Mouse (Mus musculus): ENCODE measurements around the gene Psapl1. TPM values are rescaled to one million over a fixed set of nuclear protein-coding genes. Genes with fewer than 3 reads are reported as not detected.

Psapl1 gene
- 0.21 TPM in 1 of 2 replicates, not detected in the other for polyA plus RNA-seq (2014; fragmentation: Nextera tagmentation; extraction: Ambion mirVana)

GRCm38 (mm10) chr5:36203916-36204315 lies at the start of gene Psapl1:
Gene Psapl1 (plus strand): TSS chr5:36204021.
- no peak for ATAC-seq (replicated peaks; ENCODE audit: insufficient number of reproducible peaks, low FRiP score, low TSS enrichment)

DNA sequence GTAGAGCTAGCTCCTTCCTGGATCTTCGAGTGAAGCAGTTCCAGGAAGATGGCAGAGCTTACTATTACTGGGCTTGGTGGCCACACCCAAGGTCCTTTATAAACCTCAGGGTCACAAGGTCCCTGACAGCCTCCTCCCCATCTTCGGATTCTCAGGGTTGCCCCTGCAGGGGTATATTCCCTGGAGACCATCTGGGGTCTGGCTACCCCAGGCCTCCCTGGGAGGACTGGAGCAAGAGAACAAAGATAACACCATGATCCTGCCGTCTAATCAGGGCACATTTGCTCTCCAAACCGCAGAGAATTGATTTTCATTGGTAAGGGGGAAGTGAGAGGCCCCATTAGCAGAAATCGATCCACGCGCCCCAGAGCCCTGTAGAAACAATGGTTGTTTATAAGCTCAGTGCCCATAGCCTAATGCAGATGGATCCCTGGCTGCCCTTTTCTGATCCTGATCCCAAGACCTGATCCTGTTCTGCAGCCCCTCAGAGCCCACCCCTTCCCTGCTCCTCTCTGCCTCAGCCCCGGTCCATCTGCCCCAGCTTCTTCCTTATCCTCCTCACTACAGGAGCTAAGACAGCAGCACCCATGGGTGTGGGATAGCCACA lies 48.8 kb upstream of the Psapl1 start:
- Histone ChIP-seq H3K27ac (ENCODE audit: low read depth, low read length) (no peak overlapping the region), H3K9ac (ENCODE audit: low read depth, low read length) (no peak overlapping the region), H3K4me2 (no peak overlapping the region), H3K9me3 (replicated peaks; ENCODE audit: control insufficient read depth, low read length) (no peaks in the 10 kb centered on the region), H3K27me3 (ENCODE audit: control insufficient read depth, insufficient read depth, low read length) (no peaks in the 10 kb centered on the region), H3K36me3 (ENCODE audit: control insufficient read depth, insufficient read depth, low read length) (no peaks in the 10 kb centered on the region), H3K4me1 (ENCODE audit: control insufficient read depth, insufficient read depth, low read length) (no peaks in the 10 kb centered on the region), H3K4me3 (ENCODE audit: low read depth, low read length) (no peak overlapping the region)
- no peak for ATAC-seq (replicated peaks; ENCODE audit: insufficient number of reproducible peaks, low FRiP score, low TSS enrichment)
- 45% methylated on average over 8 of the region's 8 CpGs for WGBS (ENCODE audit: insufficient replicate concordance)

More at GRCm38 (mm10) chr5:36203916-36204315, at the start of gene Psapl1:
- Histone ChIP-seq H3K4me3 (ENCODE audit: low read depth, low read length) (no peak within 1 kb of the TSS), H3K4me1 (ENCODE audit: control insufficient read depth, insufficient read depth, low read length) (no peaks in the 10 kb centered on the region), H3K36me3 (ENCODE audit: control insufficient read depth, insufficient read depth, low read length) (no peaks in the 10 kb centered on the region), H3K9me3 (replicated peaks; ENCODE audit: control insufficient read depth, low read length) (no peaks in the 10 kb centered on the region), H3K27me3 (ENCODE audit: control insufficient read depth, insufficient read depth, low read length) (no peaks in the 10 kb centered on the region), H3K9ac (ENCODE audit: low read depth, low read length) (no peak within 1 kb of the TSS), H3K4me2 (no peak within 1 kb of the TSS), H3K27ac (ENCODE audit: low read depth, low read length) (no peak within 1 kb of the TSS)
- 89% methylated on average over 10 of the region's 10 CpGs for WGBS (ENCODE audit: insufficient replicate concordance)

DNA sequence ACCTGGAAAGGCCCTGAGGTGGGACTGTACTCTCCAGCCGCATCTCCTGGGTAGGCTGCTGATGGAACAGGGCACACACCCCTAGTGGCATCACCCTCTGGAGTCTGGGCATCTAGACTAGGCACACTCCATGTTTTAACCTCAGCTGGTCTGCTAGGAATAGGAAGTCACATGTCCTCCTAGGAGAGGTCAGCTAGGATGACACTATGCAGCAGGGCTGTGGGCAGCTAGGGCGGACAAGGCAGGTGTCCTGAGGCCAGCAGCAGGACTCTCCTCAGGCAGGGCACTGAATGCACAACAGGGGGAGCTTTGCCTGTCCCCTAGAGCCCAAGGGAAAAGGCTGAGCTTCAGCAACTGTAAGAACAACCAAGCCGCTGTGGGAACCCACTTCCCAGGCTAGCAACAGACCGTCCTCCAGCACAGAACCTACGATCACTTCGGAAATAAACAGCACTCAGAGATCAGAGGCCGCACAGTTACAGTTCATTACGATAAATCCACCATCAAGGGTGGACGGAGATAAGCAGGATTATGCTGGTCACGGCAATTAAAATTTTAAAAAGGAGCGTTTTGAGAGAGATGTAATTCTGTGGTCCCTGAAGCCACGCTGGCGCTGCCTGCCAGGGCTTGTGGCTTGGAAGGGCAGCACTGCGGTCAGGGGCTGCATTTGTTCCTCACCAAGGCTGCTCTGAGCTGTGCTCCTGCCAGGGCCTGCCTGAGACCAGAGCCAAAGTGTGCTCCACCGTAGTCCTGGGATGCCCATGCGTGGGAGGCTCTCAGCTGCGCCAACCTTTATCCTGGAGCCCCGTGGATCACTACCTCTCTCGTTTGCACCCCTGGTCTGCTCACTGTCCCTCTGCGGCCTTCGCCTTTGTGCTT lies 38.2 kb upstream of the Psapl1 start:
- no peaks in the 10 kb centered on the region for H3K27me3 ChIP-seq (ENCODE audit: control insufficient read depth, insufficient read depth, low read length)
- no peak overlapping the region for H3K27ac ChIP-seq (ENCODE audit: low read depth, low read length)
- ATAC-seq (replicated peaks; ENCODE audit: insufficient number of reproducible peaks, low FRiP score, low TSS enrichment), result no peak
- no peak overlapping the region for H3K4me3 ChIP-seq (ENCODE audit: low read depth, low read length)
- H3K4me2 ChIP-seq, result no peak overlapping the region
- WGBS (ENCODE audit: insufficient replicate concordance), result 80% methylated on average over 21 of the region's 21 CpGs
- H3K9me3 ChIP-seq (replicated peaks; ENCODE audit: control insufficient read depth, low read length), result no peaks in the 10 kb centered on the region
- H3K9ac ChIP-seq (ENCODE audit: low read depth, low read length), result no peak overlapping the region
- no peaks in the 10 kb centered on the region for H3K36me3 ChIP-seq (ENCODE audit: control insufficient read depth, insufficient read depth, low read length)
- no peaks in the 10 kb centered on the region for H3K4me1 ChIP-seq (ENCODE audit: control insufficient read depth, insufficient read depth, low read length)

DNA sequence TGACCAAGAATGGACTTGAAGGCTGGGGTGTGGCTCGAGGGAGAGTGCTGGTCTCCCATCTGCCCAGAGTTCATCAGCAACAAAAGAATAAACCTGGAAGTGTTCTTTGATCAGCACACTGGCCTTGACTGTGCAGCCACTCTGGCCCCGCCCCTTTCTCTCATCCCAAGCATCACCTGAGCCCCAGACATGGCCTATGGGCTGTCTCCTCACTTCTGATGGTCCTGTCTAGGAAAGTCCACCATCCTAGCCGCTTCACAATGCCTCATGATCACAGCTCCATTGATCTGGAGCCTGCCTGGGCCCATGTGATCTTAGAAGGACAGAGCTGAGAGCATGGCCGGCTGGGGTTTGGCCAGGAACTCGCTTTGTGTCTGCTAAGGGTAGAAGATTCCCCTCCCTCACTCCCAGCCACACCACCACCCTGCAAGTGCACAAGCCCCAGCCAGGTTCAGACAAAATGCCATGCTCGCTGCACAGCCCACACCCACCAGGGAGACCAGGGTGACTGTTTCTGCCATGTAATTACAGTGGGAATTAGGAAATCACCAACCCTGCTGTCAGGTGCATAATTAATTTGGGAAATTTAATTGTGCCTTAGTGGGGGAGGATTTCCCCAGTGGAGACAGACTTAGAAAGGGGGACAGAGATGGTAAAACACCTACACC lies 37.3 kb upstream of the Psapl1 start:
- H3K4me3 ChIP-seq (ENCODE audit: low read depth, low read length), result no peak overlapping the region
- 74% methylated on average over 6 of the region's 6 CpGs for WGBS (ENCODE audit: insufficient replicate concordance)
- no peak overlapping the region for H3K9ac ChIP-seq (ENCODE audit: low read depth, low read length)
- H3K36me3 ChIP-seq (ENCODE audit: control insufficient read depth, insufficient read depth, low read length), result no peaks in the 10 kb centered on the region
- H3K27me3 ChIP-seq (ENCODE audit: control insufficient read depth, insufficient read depth, low read length), result no peaks in the 10 kb centered on the region
- no peak for ATAC-seq (replicated peaks; ENCODE audit: insufficient number of reproducible peaks, low FRiP score, low TSS enrichment)
- H3K4me2 ChIP-seq, result no peak overlapping the region
- no peaks in the 10 kb centered on the region for H3K9me3 ChIP-seq (replicated peaks; ENCODE audit: control insufficient read depth, low read length)
- no peak overlapping the region for H3K27ac ChIP-seq (ENCODE audit: low read depth, low read length)
- H3K4me1 ChIP-seq (ENCODE audit: control insufficient read depth, insufficient read depth, low read length), result no peaks in the 10 kb centered on the region

DNA sequence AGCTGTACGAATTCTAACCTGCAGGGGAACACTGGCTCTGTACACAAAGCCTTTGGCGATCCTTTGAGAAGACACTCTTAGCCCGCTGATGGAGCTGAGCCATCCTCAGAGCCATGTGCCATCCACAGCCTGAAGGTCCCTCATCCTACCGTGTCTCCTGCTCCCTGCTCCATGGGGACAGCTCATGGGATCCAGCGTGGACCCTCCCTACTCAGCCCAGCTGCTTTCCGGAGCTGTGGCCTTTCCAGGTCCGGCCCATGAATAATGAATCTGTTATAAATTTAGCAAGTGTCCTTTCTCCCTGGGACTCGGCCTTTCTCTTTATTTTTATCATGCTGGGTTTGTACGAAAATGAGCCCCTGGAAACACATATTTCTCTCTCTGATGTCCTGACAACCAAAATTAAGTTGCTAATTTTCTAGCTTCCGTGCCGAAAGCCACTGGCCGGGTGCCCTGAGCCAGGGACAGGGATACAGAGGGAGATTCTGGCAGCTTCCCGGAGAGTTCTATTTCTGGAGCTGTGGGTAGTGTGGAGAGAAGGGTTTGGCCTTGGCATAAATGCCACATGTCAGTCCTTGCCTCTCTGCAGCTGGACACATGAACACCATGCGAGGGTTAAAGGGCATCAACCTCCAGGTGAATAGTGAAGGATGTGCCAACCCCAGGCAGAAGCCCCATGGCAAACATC lies 34.7 kb upstream of the Psapl1 start:
- no peaks in the 10 kb centered on the region for H3K27me3 ChIP-seq (ENCODE audit: control insufficient read depth, insufficient read depth, low read length)
- H3K4me2 ChIP-seq, result no peak overlapping the region
- no peak overlapping the region for H3K4me3 ChIP-seq (ENCODE audit: low read depth, low read length)
- H3K9me3 ChIP-seq (replicated peaks; ENCODE audit: control insufficient read depth, low read length), result no peaks in the 10 kb centered on the region
- 81% methylated on average over 14 of the region's 14 CpGs for WGBS (ENCODE audit: insufficient replicate concordance)
- no peaks in the 10 kb centered on the region for H3K36me3 ChIP-seq (ENCODE audit: control insufficient read depth, insufficient read depth, low read length)
- H3K4me1 ChIP-seq (ENCODE audit: control insufficient read depth, insufficient read depth, low read length), result no peaks in the 10 kb centered on the region
- H3K9ac ChIP-seq (ENCODE audit: low read depth, low read length), result no peak overlapping the region
- H3K27ac ChIP-seq (ENCODE audit: low read depth, low read length), result no peak overlapping the region
- no peak for ATAC-seq (replicated peaks; ENCODE audit: insufficient number of reproducible peaks, low FRiP score, low TSS enrichment)

DNA sequence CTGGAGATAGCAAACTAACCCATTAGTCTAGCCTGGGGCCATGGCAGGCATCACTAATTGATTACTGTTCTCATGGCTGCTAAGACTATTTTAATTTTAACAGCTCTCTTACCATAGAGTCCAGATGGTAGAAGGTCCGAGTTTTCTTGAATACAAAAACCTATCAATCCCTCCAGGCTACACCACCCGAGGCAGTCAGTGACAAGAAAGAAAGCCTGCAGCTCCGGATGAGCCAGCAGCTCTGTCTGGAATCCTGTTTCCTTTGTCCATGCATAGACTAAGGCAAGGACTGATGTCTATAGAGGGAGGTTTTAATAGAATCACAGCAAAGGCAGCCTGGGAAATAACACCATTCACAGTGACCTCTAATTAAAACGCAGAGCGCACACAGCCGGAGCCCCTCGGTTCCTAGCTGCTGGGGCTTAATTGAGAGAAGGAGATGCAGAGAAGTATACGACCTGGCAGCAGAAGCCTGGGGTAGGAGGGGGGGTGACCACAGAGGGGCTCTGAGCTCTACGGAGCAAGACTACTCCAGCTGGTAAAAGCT lies 29.2 kb upstream of the Psapl1 start:
- 73% methylated on average over 9 of the region's 9 CpGs for WGBS (ENCODE audit: insufficient replicate concordance)
- no peak for ATAC-seq (replicated peaks; ENCODE audit: insufficient number of reproducible peaks, low FRiP score, low TSS enrichment)
- no peak overlapping the region for H3K27ac ChIP-seq (ENCODE audit: low read depth, low read length)
- no peaks in the 10 kb centered on the region for H3K4me1 ChIP-seq (ENCODE audit: control insufficient read depth, insufficient read depth, low read length)
- no peak overlapping the region for H3K4me2 ChIP-seq
- no peaks in the 10 kb centered on the region; the same call in 1 of the 2 replicates for H3K27me3 ChIP-seq (ENCODE audit: control insufficient read depth, insufficient read depth, low read length)
- H3K9ac ChIP-seq (ENCODE audit: low read depth, low read length), result no peak overlapping the region
- no peaks in the 10 kb centered on the region for H3K9me3 ChIP-seq (replicated peaks; ENCODE audit: control insufficient read depth, low read length)
- no peaks in the 10 kb centered on the region for H3K36me3 ChIP-seq (ENCODE audit: control insufficient read depth, insufficient read depth, low read length)
- no peak overlapping the region for H3K4me3 ChIP-seq (ENCODE audit: low read depth, low read length)

DNA sequence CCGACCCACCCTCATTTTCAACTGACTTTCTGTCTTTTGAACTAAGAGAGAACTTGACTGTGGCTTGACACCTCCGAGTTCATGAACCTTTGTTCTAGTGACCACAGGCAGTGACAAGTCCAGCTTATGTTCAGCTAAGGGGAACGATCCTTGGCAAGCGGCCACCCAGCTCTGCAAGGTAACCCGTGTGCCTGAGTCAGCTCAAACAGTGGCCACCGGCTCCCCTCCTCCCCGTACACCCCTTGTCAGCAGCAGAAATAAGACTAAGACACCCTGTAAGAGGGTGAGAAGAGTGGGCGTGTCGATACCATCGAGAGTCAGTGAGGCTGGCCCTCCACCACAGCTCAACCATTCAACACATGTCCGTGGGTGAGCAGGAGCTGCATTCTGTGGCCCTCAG lies 27.4 kb upstream of the Psapl1 start:
- Histone ChIP-seq H3K4me1 (ENCODE audit: control insufficient read depth, insufficient read depth, low read length) (no peaks in the 10 kb centered on the region), H3K36me3 (ENCODE audit: control insufficient read depth, insufficient read depth, low read length) (no peaks in the 10 kb centered on the region), H3K27me3 (ENCODE audit: control insufficient read depth, insufficient read depth, low read length) (no peaks in the 10 kb centered on the region; the same call in 1 of the 2 replicates), H3K9ac (ENCODE audit: low read depth, low read length) (no peak overlapping the region), H3K4me2 (no peak overlapping the region), H3K9me3 (replicated peaks; ENCODE audit: control insufficient read depth, low read length) (no peaks in the 10 kb centered on the region), H3K27ac (ENCODE audit: low read depth, low read length) (no peak overlapping the region), H3K4me3 (ENCODE audit: low read depth, low read length) (no peak overlapping the region)
- ATAC-seq (replicated peaks; ENCODE audit: insufficient number of reproducible peaks, low FRiP score, low TSS enrichment), result no peak
- 71% methylated on average over 11 of the region's 11 CpGs for WGBS (ENCODE audit: insufficient replicate concordance)

- H3K4me2 ChIP-seq, result no peak overlapping the region
- ATAC-seq (replicated peaks; ENCODE audit: insufficient number of reproducible peaks, low FRiP score, low TSS enrichment), result no peak
These were observed 26.9 kb upstream of the Psapl1 start for GRCm38 (mm10) chr5:36176873-36177272.

More at GRCm38 (mm10) chr5:36176873-36177272, 26.9 kb upstream of the Psapl1 start:
- no peak overlapping the region for H3K4me3 ChIP-seq (ENCODE audit: low read depth, low read length)
- 77% methylated on average over 4 of the region's 4 CpGs for WGBS (ENCODE audit: insufficient replicate concordance)
- H3K36me3 ChIP-seq (ENCODE audit: control insufficient read depth, insufficient read depth, low read length), result no peaks in the 10 kb centered on the region
- H3K4me1 ChIP-seq (ENCODE audit: control insufficient read depth, insufficient read depth, low read length), result no peaks in the 10 kb centered on the region
- no peak overlapping the region for H3K27ac ChIP-seq (ENCODE audit: low read depth, low read length)
- no peak overlapping the region for H3K9ac ChIP-seq (ENCODE audit: low read depth, low read length)
- no peaks in the 10 kb centered on the region for H3K9me3 ChIP-seq (replicated peaks; ENCODE audit: control insufficient read depth, low read length)
- H3K27me3 ChIP-seq (ENCODE audit: control insufficient read depth, insufficient read depth, low read length), result no peaks in the 10 kb centered on the region; the same call in 1 of the 2 replicates

All from heart, embryonic 11.5 days (tissue).